Mouse (Mus musculus) liver, embryonic 16.5 days (tissue): ENCODE results near the gene Tradd. TPM values are rescaled to one million over a fixed set of nuclear protein-coding genes. Genes with fewer than 3 reads are reported as not detected.
"Not testable (repeated sequence)": the region's sequence is repeated elsewhere in the genome, so short reads cannot be mapped to it uniquely, and the experiment has no call there.

Experiments
- ATAC-seq: fragments of 200-750 bp; cut with Nextera tagmentation; 2 replicates; pipeline ENCODE4 v1.8.0; 2017; ENCODE audit warnings: low read depth, mild to moderate bottlenecking, moderate number of reproducible peaks, moderate library complexity
- H3K27ac ChIP-seq: fragments of 300-500 bp; sonication (generic); 2 replicates; pipeline ENCODE4 v1.5.1; 2014; ENCODE audit warnings: mild to moderate bottlenecking, low read length
- H3K27me3 ChIP-seq: fragments of 300-500 bp; sonication (generic); 2 replicates; pipeline ENCODE4 v1.6.1; 2014; ENCODE audit warnings: low read depth, low read length, mixed read lengths; ENCODE audit not compliant: control insufficient read depth, insufficient read depth
- H3K36me3 ChIP-seq: fragments of 300-500 bp; sonication (generic); 2 replicates; pipeline ENCODE4 v1.6.1; 2014; ENCODE audit warnings: mild to moderate bottlenecking; ENCODE audit not compliant: control insufficient read depth, insufficient read depth
- H3K4me1 ChIP-seq: fragments of 300-500 bp; sonication (generic); 2 replicates; pipeline ENCODE4 v1.6.1; 2014; ENCODE audit warnings: low read depth, low read length, mixed read lengths; ENCODE audit not compliant: control insufficient read depth
- H3K4me2 ChIP-seq: fragments of 300-500 bp; sonication (generic); 2 replicates; pipeline ENCODE4 v1.6.1; 2014; ENCODE audit warnings: low read depth, low read length, mixed read lengths
- H3K4me3 ChIP-seq: fragments of 300-500 bp; sonication (generic); 2 replicates; pipeline ENCODE4 v1.5.1; 2014; ENCODE audit warnings: low read depth, mild to moderate bottlenecking, low read length
- H3K9ac ChIP-seq: fragments of 300-500 bp; sonication (generic); 2 replicates; pipeline ENCODE4 v1.6.1; 2014; ENCODE audit warnings: low read depth, low read length
- H3K9me3 ChIP-seq: fragments of 300-500 bp; sonication (generic); replicated peaks from 2 replicates; pipeline ENCODE4 v1.6.1; 2016; ENCODE audit warnings: low read length; ENCODE audit not compliant: control insufficient read depth
- WGBS: fragments of 180-500 bp; shearing (Covaris S2); extraction: QIAGEN DNeasy Blood & Tissue Kit; methylation state at CpG from one replicate; pipeline ENCODE4 v1.1.7; 2014; ENCODE audit not compliant: insufficient replicate concordance; 5-methylcytosine and 5-hydroxymethylcytosine counted together
- polyA plus RNA-seq: library from polyadenylated mRNA; unstranded; fragments of >200 nt; fragmentation: Nextera tagmentation; extraction: Ambion mirVana; gene quantifications from 2 replicates; pipeline ENCODE4 v1.2.1, GENCODE M21; 2015

Tradd gene
- polyA plus RNA-seq, 1 experiment from 2014 or later: 14.0 TPM

GRCm38 (mm10) chr8:105241016-105241415, 23.4 kb downstream of the Tradd start:
- Histone ChIP-seq H3K9me3 (no peaks in the 10 kb centered on the region), H3K9ac (no peak overlapping the region), H3K27ac (no peak overlapping the region), H3K4me3 (no peak overlapping the region), H3K27me3 (no peaks in the 10 kb centered on the region), H3K4me1 (no peaks in the 10 kb centered on the region), H3K4me2 (no peak overlapping the region), H3K36me3 (peaks cover 19% of the 10 kb centered on the region)
- ATAC-seq: no peak
- 91% methylated on average over 7 of the region's 7 CpGs for WGBS

GRCm38 (mm10) chr8:105237442-105238142, 26.8 kb downstream of the Tradd start:
- peaks cover 26% of the 10 kb centered on the region for H3K36me3 ChIP-seq

GRCm38 (mm10) chr8:105235206-105235605, 29.2 kb downstream of the Tradd start:
- H3K27me3 ChIP-seq: no peaks in the 10 kb centered on the region
- H3K4me1 ChIP-seq: peaks cover 20% of the 10 kb centered on the region
- no peaks in the 10 kb centered on the region for H3K9me3 ChIP-seq
- H3K36me3 ChIP-seq: peaks cover 18% of the 10 kb centered on the region
- 59% methylated on average over 1 of the region's 1 CpGs for WGBS
- H3K4me3 ChIP-seq: no peak overlapping the region
- H3K9ac ChIP-seq: no peak overlapping the region
- H3K4me2 ChIP-seq: no peak overlapping the region
- ATAC-seq: no peak
- no peak overlapping the region for H3K27ac ChIP-seq

More at GRCm38 (mm10) chr8:105237442-105238142, 26.8 kb downstream of the Tradd start:
- ATAC-seq: no peak
- H3K9me3 ChIP-seq: no peaks in the 10 kb centered on the region
- H3K4me3 ChIP-seq: no peak overlapping the region
- no peak overlapping the region for H3K4me2 ChIP-seq
- WGBS: 72% methylated on average over 14 of the region's 14 CpGs
- H3K9ac ChIP-seq: no peak overlapping the region
- H3K4me1 ChIP-seq: peaks cover 12% of the 10 kb centered on the region
- H3K27ac ChIP-seq: no peak overlapping the region
- no peaks in the 10 kb centered on the region for H3K27me3 ChIP-seq

- H3K36me3 ChIP-seq: peaks cover 9% of the 10 kb centered on the region; the same call in 1 of the 2 replicates
- peak; percentile 43; the same call in 1 of the 2 replicates for ATAC-seq
- no peaks in the 10 kb centered on the region for H3K27me3 ChIP-seq
- peak overlapping the region; percentile 10; the same call in 1 of the 2 replicates for H3K4me2 ChIP-seq
- H3K9ac ChIP-seq: no peak overlapping the region
- WGBS: 27% methylated on average over 1 of the region's 1 CpGs
- no peaks in the 10 kb centered on the region for H3K9me3 ChIP-seq
- H3K4me3 ChIP-seq: no peak overlapping the region
- H3K4me1 ChIP-seq: peaks cover 20% of the 10 kb centered on the region
- H3K27ac ChIP-seq: no peak overlapping the region
Measured at GRCm38 (mm10) chr8:105233126-105233935, 31.1 kb downstream of the Tradd start.

- not testable (repeated sequence) for H3K9ac ChIP-seq, H3K4me3 ChIP-seq, H3K4me2 ChIP-seq, H3K36me3 ChIP-seq, H3K27ac ChIP-seq, H3K27me3 ChIP-seq, ATAC-seq, H3K9me3 ChIP-seq
- 73% methylated on average over 4 of the region's 4 CpGs for WGBS
- peaks cover 20% of the 10 kb centered on the region for H3K4me1 ChIP-seq
Measured at GRCm38 (mm10) chr8:105232321-105232693, 32.1 kb downstream of the Tradd start.

GRCm38 (mm10) chr8:105231503-105232320, 32.7 kb downstream of the Tradd start:
- no peak overlapping the region for H3K4me3 ChIP-seq
- no peak overlapping the region for H3K4me2 ChIP-seq
- 61% methylated on average over 12 of the region's 12 CpGs for WGBS
- ATAC-seq: no peak
- no peak overlapping the region for H3K27ac ChIP-seq
- H3K4me1 ChIP-seq: peaks cover 20% of the 10 kb centered on the region
- no peaks in the 10 kb centered on the region for H3K9me3 ChIP-seq
- H3K9ac ChIP-seq: no peak overlapping the region
- H3K27me3 ChIP-seq: no peaks in the 10 kb centered on the region
- H3K36me3 ChIP-seq: peaks cover 9% of the 10 kb centered on the region; the same call in 1 of the 2 replicates

- Histone ChIP-seq H3K4me1 (peaks cover 14% of the 10 kb centered on the region), H3K36me3 (no peaks in the 10 kb centered on the region), H3K4me3 (peak overlapping the region; percentile 95), H3K9me3 (no peaks in the 10 kb centered on the region), H3K27ac (peak overlapping the region; percentile 94), H3K27me3 (no peaks in the 10 kb centered on the region), H3K4me2 (peak overlapping the region; percentile 81), H3K9ac (peak overlapping the region; percentile 96)
- peak; percentile 20 for ATAC-seq
- WGBS: 11% methylated on average over 6 of the region's 6 CpGs
Measured at GRCm38 (mm10) chr8:105225917-105226316, 38.5 kb downstream of the Tradd start.

- H3K4me1 ChIP-seq: peaks cover 14% of the 10 kb centered on the region
- H3K27ac ChIP-seq: peak overlapping the region; percentile 94
- peak overlapping the region; percentile 95 for H3K4me3 ChIP-seq
- H3K9me3 ChIP-seq: no peaks in the 10 kb centered on the region
- peak overlapping the region; percentile 96 for H3K9ac ChIP-seq
- no peaks in the 10 kb centered on the region for H3K27me3 ChIP-seq
- H3K36me3 ChIP-seq: no peaks in the 10 kb centered on the region
- H3K4me2 ChIP-seq: peak overlapping the region; percentile 81
- WGBS: under 1% methylated on average over 27 of the region's 27 CpGs
- ATAC-seq: no peak
Measured at GRCm38 (mm10) chr8:105225272-105225593, 39.2 kb downstream of the Tradd start.
